Mouse (Mus musculus) gastrocnemius, adult 8-10 months (tissue): ENCODE measurements around the gene Arhgap5. TPM values are rescaled to one million over a fixed set of nuclear protein-coding genes. Genes with fewer than 3 reads are reported as not detected.
A peak's percentile ranks its signal among the peaks of the same experiment; 100 is the strongest.
"Not testable (repeated sequence)": the region's sequence is repeated elsewhere in the genome, so short reads cannot be mapped to it uniquely, and the experiment has no call there.

ENCODE experiments used
- DNase-seq, 2 experiments: peaks; one replicate each; pipeline ENCODE4 v3.0.0; 2022; ENCODE audit warnings: low spot score in 2 of 2
- total RNA-seq, 4 experiments: library from RNA; stranded (reverse); gene quantifications; 2 replicates each; pipeline ENCODE4 v1.2.4; 2022

Gene Arhgap5
- total RNA-seq, 4 experiments from 2014 or later = 44.0 to 52.5 (median 46.2) TPM

- no peak for DNase-seq
Measured at GRCm38 (mm10) chr12:52529740-52530139, 26.0 kb downstream of the Arhgap5 start.

GRCm38 (mm10) chr12:52541294-52541693, 37.5 kb downstream of the Arhgap5 start:
- DNase-seq = no peak

- no peak for DNase-seq
Measured at GRCm38 (mm10) chr12:52544532-52544931, 40.8 kb downstream of the Arhgap5 start.

GRCm38 (mm10) chr12:52552085-52552484, 48.3 kb downstream of the Arhgap5 start:
- DNase-seq = no peak

GRCm38 (mm10) chr12:52555188-52555876, 51.6 kb downstream of the Arhgap5 start:
- DNase-seq = no peak

- DNase-seq = no peak
Measured at GRCm38 (mm10) chr12:52565654-52566053, 61.9 kb downstream of the Arhgap5 start.

GRCm38 (mm10) chr12:52573371-52573770, 69.6 kb downstream of the Arhgap5 start:
- DNase-seq = no peak

GRCm38 (mm10) chr12:52586466-52586865, 82.7 kb downstream of the Arhgap5 start:
- not testable (repeated sequence) for DNase-seq

- DNase-seq = no peak
Measured at GRCm38 (mm10) chr12:52587473-52588010, 83.8 kb downstream of the Arhgap5 start.

- DNase-seq = no peak
Measured at GRCm38 (mm10) chr12:52595389-52596185, 91.8 kb downstream of the Arhgap5 start.

- DNase-seq = no peak
Measured at GRCm38 (mm10) chr12:52602471-52602870, 98.7 kb downstream of the Arhgap5 start.

GRCm38 (mm10) chr12:52602883-52603694, 99.3 kb downstream of the Arhgap5 start:
- peak; percentile 69 to 75 for DNase-seq

- DNase-seq = peak; percentile 56 to 60
Measured at GRCm38 (mm10) chr12:52603695-52604255, 100.0 kb downstream of the Arhgap5 start.

- DNase-seq = peak; percentile 90
Measured at GRCm38 (mm10) chr12:52604256-52604991, 100.7 kb downstream of the Arhgap5 start.

- DNase-seq = no peak
Measured at GRCm38 (mm10) chr12:52604992-52605652, 101.3 kb downstream of the Arhgap5 start.

- DNase-seq = no peak
Measured at GRCm38 (mm10) chr12:52607411-52607810, 103.6 kb downstream of the Arhgap5 start.

GRCm38 (mm10) chr12:52615703-52616102, 111.9 kb downstream of the Arhgap5 start:
- DNase-seq = no peak

GRCm38 (mm10) chr12:52618418-52619040, 114.8 kb downstream of the Arhgap5 start:
- no peak for DNase-seq

GRCm38 (mm10) chr12:52619644-52620043, 115.9 kb downstream of the Arhgap5 start:
- no peak for DNase-seq
